ENCODE assay signal across 8 mouse cellular contexts in the genomic region with DNA sequence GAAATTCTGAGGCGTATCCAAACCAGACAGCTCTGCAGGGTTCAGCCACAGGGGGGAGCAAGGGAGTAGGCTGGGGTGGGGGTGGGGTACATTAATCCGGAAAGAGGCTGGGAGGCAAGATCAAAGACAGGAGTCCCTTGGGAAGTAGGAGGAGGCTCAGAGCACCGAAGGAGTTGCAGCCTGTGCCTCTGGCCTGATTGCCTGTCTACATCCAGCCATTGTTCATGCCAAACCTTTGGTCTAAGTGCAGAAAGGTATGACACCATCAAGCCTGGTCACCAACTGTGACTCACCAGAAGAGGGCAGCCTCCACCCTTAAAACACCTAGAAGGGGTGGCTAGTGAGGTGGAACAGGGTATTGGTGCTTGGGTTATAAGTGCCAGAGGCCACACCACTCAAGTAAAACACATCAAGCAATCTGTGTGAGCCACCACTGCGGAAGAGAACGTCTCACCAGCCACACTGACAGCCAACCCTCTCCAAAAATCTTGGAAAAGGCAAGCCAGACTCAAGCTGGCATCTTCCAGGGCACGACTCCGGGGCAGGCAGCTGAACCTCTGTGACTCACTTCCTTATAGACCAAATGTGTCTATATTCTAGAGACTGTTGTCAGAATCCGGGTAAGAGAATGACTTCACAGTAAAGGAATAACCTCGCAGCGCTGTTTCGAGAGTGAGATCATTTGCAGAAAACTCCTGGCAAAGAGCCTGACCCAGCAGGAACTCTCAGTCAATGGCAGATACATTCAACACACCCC. TPM values are rescaled to one million over a fixed set of nuclear protein-coding genes. Genes with fewer than 3 reads are reported as not detected.
A peak's percentile ranks its signal among the peaks of the same experiment; 100 is the strongest.
DNase-seq lines count a peak whose midpoint lies in the region; ATAC-seq and TF ChIP-seq lines count a peak whose summit lies in the region.

No protein-coding gene starts in this region.

- H3K9ac ChIP-seq in hindbrain, embryonic 12.5 days = no peak overlapping the region
- H3K9ac ChIP-seq in limb, embryonic 14.5 days (ENCODE audit: low read depth, low read length, severe bottlenecking) = no peak overlapping the region

- H3K4me2 ChIP-seq in hindbrain, embryonic 12.5 days (replicated peaks) = no peak overlapping the region
- no peak overlapping the region for H3K4me2 ChIP-seq in limb, embryonic 14.5 days (replicated peaks; ENCODE audit: low read depth, low read length, severe bottlenecking)

- no peak for ATAC-seq in hindbrain, embryonic 12.5 days (ENCODE audit: low FRiP score)
- peak; percentile 28; the same call in 1 of the 2 replicates for ATAC-seq in limb, embryonic 14.5 days (ENCODE audit: low FRiP score, low read depth)

- H3K27ac ChIP-seq in hindbrain, embryonic 12.5 days = peak overlapping the region; percentile 14; the same call in 1 of the 2 replicates
- H3K27ac ChIP-seq in limb, embryonic 14.5 days (replicated peaks; ENCODE audit: low read depth, low read length) = peak overlapping the region; percentile 69

- peak; percentile 93 for DNase-seq in heart, adult 11 months
- no peak for DNase-seq in heart, postnatal 25 days (ENCODE audit: low spot score)
- DNase-seq in MEL-GATA-1-ER (ENCODE audit: extremely low read depth, low read depth) = peak; percentile 59
- DNase-seq in embryo, embryonic 10.5 days (ENCODE audit: low spot score) = peak; percentile 73
- peak; percentile 67 for DNase-seq in limb, embryonic 14.5 days (ENCODE audit: low spot score)
- peak; percentile 49 for DNase-seq in naive thymus-derived CD4-positive, alpha-beta T cell, adult 2 months (ENCODE audit: low read depth)
- DNase-seq in gastrocnemius, adult 8-10 months (ENCODE audit: low spot score in 2 of 2) = no peak

- intact Hi-C loops in heart, postnatal 25 days (cut with DNase I) = no loop called here

- no peak for TF ChIP-seq POLR2A in limb, embryonic 14.5 days (IDR thresholded peaks at IDR 0.05; ENCODE audit: borderline replicate concordance, extremely low read depth, insufficient read depth, insufficient read length)

- no peak overlapping the region for H3K4me3 ChIP-seq in hindbrain, embryonic 12.5 days
- H3K4me3 ChIP-seq in limb, embryonic 14.5 days (replicated peaks; ENCODE audit: low read length) = no peak overlapping the region

- H3K36me3 ChIP-seq in hindbrain, embryonic 12.5 days = no peaks in the 10 kb centered on the region
- H3K36me3 ChIP-seq in limb, embryonic 14.5 days (ENCODE audit: control insufficient read depth, insufficient read depth, low read length) = no peaks in the 10 kb centered on the region

- no peaks in the 10 kb centered on the region for H3K9me3 ChIP-seq in hindbrain, embryonic 12.5 days (replicated peaks)
- no peaks in the 10 kb centered on the region for H3K9me3 ChIP-seq in limb, embryonic 14.5 days (ENCODE audit: control insufficient read depth, low read length)

- H3K4me1 ChIP-seq in hindbrain, embryonic 12.5 days = peaks cover 22% of the 10 kb centered on the region
- peaks cover 29% of the 10 kb centered on the region for H3K4me1 ChIP-seq in limb, embryonic 14.5 days (ENCODE audit: control insufficient read depth, insufficient read depth, low read length)

- peaks cover 16% of the 10 kb centered on the region for H3K27me3 ChIP-seq in hindbrain, embryonic 12.5 days
- no peaks in the 10 kb centered on the region for H3K27me3 ChIP-seq in limb, embryonic 14.5 days (ENCODE audit: control insufficient read depth, insufficient read depth, low read length)

- 36% methylated on average over 11 of the region's 11 CpGs for WGBS in hindbrain, embryonic 12.5 days
- WGBS in limb, embryonic 14.5 days = 36% methylated on average over 11 of the region's 11 CpGs

RNA-seq across cellular contexts. Expression of a gene that starts 4.9 kb away (rescaled TPM):
- total RNA-seq in heart, postnatal 25 days (2021) = 1 to 10 TPM; 2.1 to 3.2 TPM
- 17.7 and 21.4 TPM in 2 replicates for polyA plus RNA-seq in hindbrain, embryonic 12.5 days (2016; fragmentation: Nextera tagmentation; extraction: Ambion mirVana)
- 30.7 and 32.8 TPM in 2 replicates for polyA plus RNA-seq in limb, embryonic 14.5 days (2012; rRNA removed)
- 26.5 and 34.3 TPM in 2 replicates for polyA plus RNA-seq in limb, embryonic 14.5 days (2014; fragmentation: Nextera tagmentation; extraction: Ambion mirVana)
- 1 to 10 TPM; 2.1 to 3.8 (median 2.7) TPM for total RNA-seq in gastrocnemius, adult 8-10 months (2022)

RNA-seq across cellular contexts. Expression of a gene that starts 34.4 kb away (rescaled TPM):
- total RNA-seq in heart, postnatal 25 days (2021) = 10 to 100 TPM; 72.9 to 73.9 TPM
- polyA plus RNA-seq in hindbrain, embryonic 12.5 days (2016; fragmentation: Nextera tagmentation; extraction: Ambion mirVana) = 122 and 128 TPM in 2 replicates
- 94.7 and 127 TPM in 2 replicates for polyA plus RNA-seq in limb, embryonic 14.5 days (2012; rRNA removed)
- 153 and 165 TPM in 2 replicates for polyA plus RNA-seq in limb, embryonic 14.5 days (2014; fragmentation: Nextera tagmentation; extraction: Ambion mirVana)
- total RNA-seq in gastrocnemius, adult 8-10 months (2022) = 10 to 100 TPM; 24.9 to 28.2 (median 26.3) TPM

Comparison
In these comparisons a context has a peak if more than half of its experiments do, and no peak if none do; other contexts are left out.
1. DNase-seq: peak in heart, adult 11 months (single experiment), MEL-GATA-1-ER (single experiment), embryo, embryonic 10.5 days (single experiment), limb, embryonic 14.5 days (single experiment) and naive thymus-derived CD4-positive, alpha-beta T cell, adult 2 months (single experiment); none in heart, postnatal 25 days (single experiment) and gastrocnemius, adult 8-10 months (0 of 2).